Mouse (Mus musculus) kidney, postnatal 0 days (tissue): ENCODE measurements around the gene Plau. TPM values are rescaled to one million over a fixed set of nuclear protein-coding genes. Genes with fewer than 3 reads are reported as not detected.

Experiments
- ATAC-seq: fragments of 200-750 bp; cut with Nextera tagmentation; replicated peaks from 2 replicates; pipeline ENCODE4 v1.8.0; 2017; ENCODE audit warnings: low read depth, moderate number of reproducible peaks, moderate TSS enrichment, moderate library complexity; ENCODE audit not compliant: low FRiP score
- DNase-seq: peaks from one replicate; pipeline ENCODE4 v3.0.0-alpha.2; 2016; ENCODE audit warnings: low spot score
- H3K27ac ChIP-seq: fragments of 300-500 bp; sonication (generic); 2 replicates; pipeline ENCODE4 v1.5.1; 2014; ENCODE audit warnings: mild to moderate bottlenecking
- H3K27me3 ChIP-seq: fragments of 300-500 bp; sonication (generic); 2 replicates; pipeline ENCODE4 v1.6.1; 2014; ENCODE audit warnings: low read length, mixed read lengths; ENCODE audit not compliant: insufficient read depth
- H3K36me3 ChIP-seq: fragments of 300-500 bp; sonication (generic); 2 replicates; pipeline ENCODE4 v1.6.1; 2014; ENCODE audit warnings: low read length, mixed read lengths; ENCODE audit not compliant: insufficient read depth
- H3K4me1 ChIP-seq: fragments of 300-500 bp; sonication (generic); replicated peaks from 2 replicates; pipeline ENCODE4 v1.6.1; 2014; ENCODE audit warnings: antibody characterized with exemption, low read length, mixed read lengths; ENCODE audit not compliant: insufficient read depth
- H3K4me2 ChIP-seq: fragments of 300-500 bp; sonication (generic); 2 replicates; pipeline ENCODE4 v1.6.1; 2014; ENCODE audit warnings: mild to moderate bottlenecking, low read length, moderate library complexity, mixed read lengths
- H3K4me3 ChIP-seq: fragments of 300-500 bp; sonication (generic); replicated peaks from 2 replicates; pipeline ENCODE4 v1.5.1; 2014; ENCODE audit warnings: low read depth, low read length
- H3K9ac ChIP-seq: fragments of 300-500 bp; sonication (generic); 2 replicates; pipeline ENCODE4 v1.6.1; 2014; ENCODE audit warnings: low read depth, low read length
- H3K9me3 ChIP-seq: fragments of 300-500 bp; sonication (generic); replicated peaks from 2 replicates; pipeline ENCODE4 v1.6.1; 2016; ENCODE audit warnings: low read length, inconsistent platforms, mixed read lengths
- CTCF ChIP-seq: IDR thresholded peaks from 2 replicates; pipeline ENCODE4 v1.5.1; 2016; ENCODE audit warnings: antibody characterized with exemption, low read depth, mild to moderate bottlenecking, moderate library complexity
- WGBS: fragments of 180-500 bp; shearing (Covaris S2); extraction: QIAGEN DNeasy Blood & Tissue Kit; methylation state at CpG from one replicate; pipeline ENCODE4 v1.1.7; 2014; 5-methylcytosine and 5-hydroxymethylcytosine counted together
- polyA plus RNA-seq: library from polyadenylated mRNA; unstranded; fragments of >200 nt; fragmentation: Nextera tagmentation; extraction: Ambion mirVana; gene quantifications from 2 replicates; pipeline ENCODE4 v1.2.1, GENCODE M21; 2015

The Plau gene
- polyA plus RNA-seq, 1 experiment from 2014 or later, result 70.2 TPM

DNA sequence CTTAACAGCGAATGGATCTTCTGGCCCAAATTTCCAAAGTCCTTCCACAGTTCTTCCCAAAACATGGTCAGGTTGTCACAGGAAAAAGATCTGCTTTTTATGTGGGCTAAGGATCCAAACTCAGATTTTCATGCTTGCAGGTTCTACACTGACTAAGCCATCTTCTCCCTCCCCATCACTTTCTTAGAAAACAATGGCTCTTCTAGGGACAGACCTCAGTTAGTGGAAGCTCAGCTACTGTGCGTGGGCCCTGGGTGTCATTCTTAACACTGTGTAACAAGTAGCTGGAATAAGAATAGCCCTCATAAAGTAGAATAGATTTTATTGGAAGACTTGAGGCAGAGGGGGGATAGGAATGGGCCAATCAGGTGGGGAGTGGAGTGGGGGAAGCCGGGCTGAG, 21.0 kb upstream of the Plau start:
- no peak for ATAC-seq
- DNase-seq, result no peak
- Histone ChIP-seq H3K36me3 (no peaks in the 10 kb centered on the region), H3K27ac (no peak overlapping the region), H3K4me1 (peaks cover 5% of the 10 kb centered on the region; the same call in 1 of the 2 replicates), H3K9me3 (no peaks in the 10 kb centered on the region), H3K9ac (no peak overlapping the region), H3K4me3 (no peak overlapping the region), H3K4me2 (no peak overlapping the region), H3K27me3 (no peaks in the 10 kb centered on the region)
- 77% methylated on average over 3 of the region's 3 CpGs for WGBS
- no peak for TF ChIP-seq CTCF

DNA sequence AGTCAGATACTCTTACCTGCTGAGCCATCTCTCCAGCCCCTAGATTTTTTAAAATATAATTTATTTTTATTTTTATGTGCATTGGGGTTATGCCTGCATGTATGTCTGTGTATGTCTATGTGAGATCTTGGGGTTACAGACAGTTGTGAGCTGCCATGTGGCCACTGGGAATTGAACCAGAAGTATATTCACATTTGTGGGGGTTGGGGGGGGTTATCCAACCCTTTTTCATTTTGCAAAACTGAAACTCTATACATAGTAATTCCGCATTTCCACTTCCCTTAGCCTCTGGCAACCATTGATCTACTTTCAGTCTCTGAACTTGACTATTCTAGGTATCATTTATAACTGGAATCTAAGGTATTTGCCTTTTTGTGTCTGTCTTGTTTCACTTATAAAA, 11.9 kb upstream of the Plau start:
- WGBS, result 96% methylated on average over 1 of the region's 1 CpGs
- Histone ChIP-seq H3K4me1 (0 out of 2 replicates have a peak, but pooled peaks cover 1% of the 10 kb centered on the region), H3K4me2 (no peak overlapping the region), H3K9me3 (no peaks in the 10 kb centered on the region), H3K27ac (no peak overlapping the region), H3K9ac (no peak overlapping the region), H3K36me3 (no peaks in the 10 kb centered on the region), H3K27me3 (no peaks in the 10 kb centered on the region), H3K4me3 (no peak overlapping the region)
- TF ChIP-seq CTCF, result no peak
- DNase-seq (no peak), ATAC-seq (no peak)

DNA sequence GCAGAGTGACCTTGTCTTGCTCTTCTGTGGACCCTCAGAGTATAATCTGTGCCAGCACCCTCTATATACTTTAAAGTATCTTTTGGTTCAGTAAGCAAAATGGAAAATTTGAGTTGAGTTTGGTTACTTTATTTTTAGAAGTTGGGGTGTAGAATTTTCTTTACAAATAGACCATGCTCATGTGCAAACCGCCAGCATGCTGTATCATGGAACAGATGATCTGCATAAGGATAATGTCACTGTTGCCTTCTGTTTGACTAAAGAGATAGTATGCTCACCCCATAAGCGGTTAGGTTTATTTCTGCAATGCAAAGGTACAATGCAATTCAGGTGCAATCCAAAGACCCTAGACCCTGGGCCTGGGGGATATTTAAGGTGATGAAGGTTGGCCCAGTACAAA, 10.9 kb upstream of the Plau start:
- Histone ChIP-seq H3K4me2 (no peak overlapping the region), H3K27me3 (no peaks in the 10 kb centered on the region), H3K9me3 (no peaks in the 10 kb centered on the region), H3K9ac (no peak overlapping the region), H3K4me1 (peaks cover 5% of the 10 kb centered on the region; the same call in 1 of the 2 replicates), H3K27ac (no peak overlapping the region), H3K36me3 (no peaks in the 10 kb centered on the region), H3K4me3 (no peak overlapping the region)
- DNase-seq (no peak), ATAC-seq (no peak)
- no peak for TF ChIP-seq CTCF
- 93% methylated on average over 2 of the region's 2 CpGs for WGBS

- no peak for TF ChIP-seq CTCF
- Histone ChIP-seq H3K36me3 (no peaks in the 10 kb centered on the region), H3K4me1 (peaks cover 8% of the 10 kb centered on the region; the same call in 1 of the 2 replicates), H3K4me3 (no peak overlapping the region), H3K27me3 (no peaks in the 10 kb centered on the region), H3K9me3 (no peaks in the 10 kb centered on the region), H3K9ac (no peak overlapping the region), H3K4me2 (no peak overlapping the region), H3K27ac (no peak overlapping the region)
- DNase-seq, result no peak
- WGBS, result 65% methylated on average over 8 of the region's 8 CpGs
- no peak for ATAC-seq
Measured at GRCm38 (mm10) chr14:20827061-20827460, 9.4 kb upstream of the Plau start.

GRCm38 (mm10) chr14:20827491-20827890, 9.0 kb upstream of the Plau start:
- H3K36me3 ChIP-seq, result no peaks in the 10 kb centered on the region
- no peaks in the 10 kb centered on the region for H3K27me3 ChIP-seq
- H3K9me3 ChIP-seq, result no peaks in the 10 kb centered on the region
- no peak for TF ChIP-seq CTCF
- no peak overlapping the region for H3K9ac ChIP-seq
- DNase-seq (no peak), ATAC-seq (no peak)
- H3K27ac ChIP-seq, result no peak overlapping the region
- H3K4me3 ChIP-seq, result no peak overlapping the region
- no peak overlapping the region for H3K4me2 ChIP-seq
- WGBS, result 88% methylated on average over 5 of the region's 5 CpGs
- H3K4me1 ChIP-seq, result peaks cover 8% of the 10 kb centered on the region; the same call in 1 of the 2 replicates

- no peak overlapping the region for H3K4me2 ChIP-seq
- DNase-seq (no peak), ATAC-seq (no peak)
- H3K4me3 ChIP-seq, result no peak overlapping the region
- no peaks in the 10 kb centered on the region for H3K27me3 ChIP-seq
- H3K36me3 ChIP-seq, result no peaks in the 10 kb centered on the region
- no peak overlapping the region for H3K9ac ChIP-seq
- 88% methylated on average over 3 of the region's 3 CpGs for WGBS
- no peak for TF ChIP-seq CTCF
- peaks cover 8% of the 10 kb centered on the region; the same call in 1 of the 2 replicates for H3K4me1 ChIP-seq
- no peak overlapping the region for H3K27ac ChIP-seq
- H3K9me3 ChIP-seq, result no peaks in the 10 kb centered on the region
Measured at GRCm38 (mm10) chr14:20828524-20828923, 7.9 kb upstream of the Plau start.
